In the genomic region with DNA sequence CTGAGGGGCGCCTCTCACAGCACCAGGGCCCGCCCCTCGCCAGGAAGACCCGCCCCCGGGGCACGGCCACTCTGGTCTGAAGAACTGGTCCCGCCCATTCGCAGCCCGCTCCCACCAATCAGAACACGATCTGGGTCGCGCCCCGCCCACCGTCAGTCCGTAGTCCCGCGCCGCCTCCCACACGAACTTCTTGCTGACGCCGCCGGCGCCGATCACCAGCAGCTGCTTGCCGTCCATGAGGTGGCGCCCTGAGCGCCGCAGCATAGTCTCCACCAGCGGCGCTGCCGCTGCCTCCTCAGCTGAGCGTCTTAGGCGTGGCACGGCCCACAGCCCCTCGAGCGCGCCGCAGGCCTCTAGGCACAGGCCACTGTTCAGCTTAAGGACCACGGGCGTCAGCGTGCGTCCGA, we compare ENCODE assay signal across 8 mouse cellular contexts. TPM values are rescaled to one million over a fixed set of nuclear protein-coding genes. Genes with fewer than 3 reads are reported as not detected.
DNase-seq lines count a peak whose midpoint lies in the region; ATAC-seq and TF ChIP-seq lines count a peak whose summit lies in the region.

No protein-coding gene starts in this region.

- H3K9ac ChIP-seq in forebrain, embryonic 13.5 days = peak overlapping the region; percentile 83
- H3K9ac ChIP-seq in liver, postnatal 0 days (replicated peaks) = peak overlapping the region; percentile 81
- peak overlapping the region; percentile 76 for H3K9ac ChIP-seq in neural tube, embryonic 14.5 days (replicated peaks; ENCODE audit: low read depth, low read length)

- no peaks in the 10 kb centered on the region for H3K36me3 ChIP-seq in E14TG2a.4 (ENCODE audit: insufficient read depth, low read length)
- H3K36me3 ChIP-seq in forebrain, embryonic 13.5 days (ENCODE audit: poor library complexity, severe bottlenecking) = no peaks in the 10 kb centered on the region
- no peaks in the 10 kb centered on the region for H3K36me3 ChIP-seq in liver, postnatal 0 days (replicated peaks; ENCODE audit: insufficient read depth, low read length)
- no peaks in the 10 kb centered on the region for H3K36me3 ChIP-seq in neural tube, embryonic 14.5 days (ENCODE audit: control insufficient read depth, insufficient read depth, low read length)

- peaks cover 84% of the 10 kb centered on the region for H3K4me1 ChIP-seq in E14TG2a.4 (replicated peaks; ENCODE audit: low read depth, low read length)
- peaks cover 10% of the 10 kb centered on the region for H3K4me1 ChIP-seq in forebrain, embryonic 13.5 days
- H3K4me1 ChIP-seq in liver, postnatal 0 days (ENCODE audit: insufficient read depth) = peaks cover 31% of the 10 kb centered on the region
- H3K4me1 ChIP-seq in neural tube, embryonic 14.5 days (ENCODE audit: control insufficient read depth, insufficient read depth, low read length) = peaks cover 6% of the 10 kb centered on the region; the same call in 1 of the 2 replicates

- H3K4me2 ChIP-seq in forebrain, embryonic 13.5 days = peak overlapping the region; percentile 84
- H3K4me2 ChIP-seq in liver, postnatal 0 days (ENCODE audit: low read depth, low read length) = peak overlapping the region; percentile 97
- peak overlapping the region; percentile 82 for H3K4me2 ChIP-seq in neural tube, embryonic 14.5 days (ENCODE audit: low read depth, low read length)

- TF ChIP-seq CTCF in E14TG2a.4 (conservative IDR thresholded peaks at IDR 0.05; ENCODE audit: low read length) = no peak
- peak; percentile 99 for TF ChIP-seq CTCF in liver, postnatal 0 days (IDR thresholded peaks at IDR 0.05; ENCODE audit: low read depth)

- under 1% methylated on average over 43 of the region's 43 CpGs for WGBS in forebrain, embryonic 13.5 days
- WGBS in large intestine, adult 2 months = under 1% methylated on average over 43 of the region's 43 CpGs
- under 1% methylated on average over 42 of the region's 43 CpGs for WGBS in liver, postnatal 0 days (ENCODE audit: insufficient replicate concordance)
- under 1% methylated on average over 43 of the region's 43 CpGs for WGBS in neural tube, embryonic 14.5 days

- no peak for TF ChIP-seq EP300 in liver, postnatal 0 days (IDR thresholded peaks at IDR 0.05; ENCODE audit: low read depth)

- H3K27me3 ChIP-seq in E14TG2a.4 (ENCODE audit: insufficient read depth, low read length) = peaks cover 6% of the 10 kb centered on the region; the same call in 1 of the 2 replicates
- H3K27me3 ChIP-seq in forebrain, embryonic 13.5 days = no peaks in the 10 kb centered on the region
- no peaks in the 10 kb centered on the region for H3K27me3 ChIP-seq in liver, postnatal 0 days (ENCODE audit: insufficient read depth, low read length)
- no peaks in the 10 kb centered on the region for H3K27me3 ChIP-seq in neural tube, embryonic 14.5 days (ENCODE audit: control insufficient read depth, insufficient read depth, low read length)

- peak; percentile 97 for DNase-seq in c-Kit-positive CD71-positive TER-119-positive erythroid progenitor cells, embryonic 14.5 days (ENCODE audit: low spot score)
- DNase-seq in heart, postnatal 10 days = peak; percentile 100
- peak; percentile 78 for DNase-seq in large intestine, adult 2 months (ENCODE audit: low read depth, low spot score)
- peak; percentile 99 for DNase-seq in liver, postnatal 0 days
- peak; percentile 100 for DNase-seq in testis, postnatal 10 days (ENCODE audit: low spot score)

- peak overlapping the region; percentile 88 for H3K27ac ChIP-seq in forebrain, embryonic 13.5 days
- peak overlapping the region; percentile 82 for H3K27ac ChIP-seq in liver, postnatal 0 days (ENCODE audit: low read depth)
- peak overlapping the region; percentile 93 for H3K27ac ChIP-seq in neural tube, embryonic 14.5 days (ENCODE audit: low read depth, low read length)

- peak; percentile 97 for ATAC-seq in forebrain, embryonic 13.5 days
- ATAC-seq in liver, postnatal 0 days = peak; percentile 95
- peak; percentile 94 for ATAC-seq in neural tube, embryonic 14.5 days (ENCODE audit: low read depth)

- no peaks in the 10 kb centered on the region for H3K9me3 ChIP-seq in E14TG2a.4 (ENCODE audit: low read length)
- H3K9me3 ChIP-seq in forebrain, embryonic 13.5 days (replicated peaks) = no peaks in the 10 kb centered on the region
- no peaks in the 10 kb centered on the region for H3K9me3 ChIP-seq in liver, postnatal 0 days (ENCODE audit: low read length)
- no peaks in the 10 kb centered on the region for H3K9me3 ChIP-seq in neural tube, embryonic 14.5 days (ENCODE audit: control insufficient read depth, low read length)

- intact Hi-C loops in heart, postnatal 10 days (cut with DNase I) = no loop called here

- H3K4me3 ChIP-seq in E14TG2a.4 (replicated peaks; ENCODE audit: low read length) = peak overlapping the region; percentile 84
- H3K4me3 ChIP-seq in forebrain, embryonic 13.5 days = peak overlapping the region; percentile 44
- H3K4me3 ChIP-seq in liver, postnatal 0 days (ENCODE audit: low read depth, low read length) = peak overlapping the region; percentile 62
- peak overlapping the region; percentile 39 for H3K4me3 ChIP-seq in neural tube, embryonic 14.5 days (ENCODE audit: low read depth, low read length)

RNA-seq across cellular contexts. Expression of gene Carns1, which starts 5.9 kb away (rescaled TPM):
- polyA plus RNA-seq in forebrain, embryonic 13.5 days (2015; fragmentation: Nextera tagmentation; extraction: Ambion mirVana) = 2.4 and 2.5 TPM in 2 replicates
- 10 to 100 TPM; 40.2 to 53.6 TPM for total RNA-seq in heart, postnatal 10 days (2021)
- 3.2 and 3.3 TPM in 2 replicates for polyA plus RNA-seq in large intestine, adult 2 months (2012; rRNA removed)
- polyA plus RNA-seq in liver, postnatal 0 days (2015; fragmentation: Nextera tagmentation; extraction: Ambion mirVana) = 0.73 and 0.90 TPM in 2 replicates
- polyA plus RNA-seq in neural tube, embryonic 14.5 days (2014; fragmentation: Nextera tagmentation; extraction: Ambion mirVana) = 3.0 and 6.1 TPM in 2 replicates

RNA-seq across cellular contexts. Expression of gene Rps6kb2, which starts 6.2 kb away (rescaled TPM):
- polyA plus RNA-seq in forebrain, embryonic 13.5 days (2015; fragmentation: Nextera tagmentation; extraction: Ambion mirVana) = 56.6 and 61.6 TPM in 2 replicates
- 10 to 100 TPM; 22.4 to 24.3 TPM for total RNA-seq in heart, postnatal 10 days (2021)
- polyA plus RNA-seq in large intestine, adult 2 months (2012; rRNA removed) = 37.5 and 49.3 TPM in 2 replicates
- polyA plus RNA-seq in liver, postnatal 0 days (2015; fragmentation: Nextera tagmentation; extraction: Ambion mirVana) = 22.1 and 23.0 TPM in 2 replicates
- 40.9 and 45.1 TPM in 2 replicates for polyA plus RNA-seq in neural tube, embryonic 14.5 days (2014; fragmentation: Nextera tagmentation; extraction: Ambion mirVana)

RNA-seq across cellular contexts. Expression of gene Ptprcap, which starts 16.0 kb away (rescaled TPM):
- 0.33 and 0.65 TPM in 2 replicates for polyA plus RNA-seq in forebrain, embryonic 13.5 days (2015; fragmentation: Nextera tagmentation; extraction: Ambion mirVana)
- 1 to 10 TPM; 1.6 to 2.2 TPM for total RNA-seq in heart, postnatal 10 days (2021)
- 56.3 and 62.6 TPM in 2 replicates for polyA plus RNA-seq in large intestine, adult 2 months (2012; rRNA removed)
- polyA plus RNA-seq in liver, postnatal 0 days (2015; fragmentation: Nextera tagmentation; extraction: Ambion mirVana) = 35.7 and 35.8 TPM in 2 replicates
- 0.51 and 1.0 TPM in 2 replicates for polyA plus RNA-seq in neural tube, embryonic 14.5 days (2014; fragmentation: Nextera tagmentation; extraction: Ambion mirVana)

RNA-seq across cellular contexts. Expression of gene Coro1b, which starts 21.0 kb away (rescaled TPM):
- polyA plus RNA-seq in forebrain, embryonic 13.5 days (2015; fragmentation: Nextera tagmentation; extraction: Ambion mirVana) = 126 and 144 TPM in 2 replicates
- total RNA-seq in heart, postnatal 10 days (2021) = 10 to 100 TPM; 87.2 to 90.7 TPM
- 385 and 500 TPM in 2 replicates for polyA plus RNA-seq in large intestine, adult 2 months (2012; rRNA removed)
- polyA plus RNA-seq in liver, postnatal 0 days (2015; fragmentation: Nextera tagmentation; extraction: Ambion mirVana) = 63.0 and 64.4 TPM in 2 replicates
- polyA plus RNA-seq in neural tube, embryonic 14.5 days (2014; fragmentation: Nextera tagmentation; extraction: Ambion mirVana) = 86.9 and 105 TPM in 2 replicates

RNA-seq across cellular contexts. Expression of gene Tbc1d10c, which starts 21.7 kb away (rescaled TPM):
- polyA plus RNA-seq in forebrain, embryonic 13.5 days (2015; fragmentation: Nextera tagmentation; extraction: Ambion mirVana) = 0.77 and 0.82 TPM in 2 replicates
- total RNA-seq in heart, postnatal 10 days (2021) = 1 to 10 TPM; 2.6 to 2.9 TPM
- 23.0 TPM in 2 replicates for polyA plus RNA-seq in large intestine, adult 2 months (2012; rRNA removed)
- 8.4 and 9.9 TPM in 2 replicates for polyA plus RNA-seq in liver, postnatal 0 days (2015; fragmentation: Nextera tagmentation; extraction: Ambion mirVana)
- 0.79 and 1.1 TPM in 2 replicates for polyA plus RNA-seq in neural tube, embryonic 14.5 days (2014; fragmentation: Nextera tagmentation; extraction: Ambion mirVana)

Comparison
In these comparisons a context has a peak if more than half of its experiments do, and no peak if none do; other contexts are left out.
1. Peak in every context shown above with its lines: DNase-seq, ATAC-seq, H3K4me3 ChIP-seq and H3K27ac ChIP-seq.
2. RNA of gene Ptprcap, which starts 16.0 kb away (polyA plus RNA-seq): 56.3 to 62.6 TPM in large intestine, adult 2 months and 35.7 to 35.8 TPM in liver, postnatal 0 days; 0.33 to 0.65 TPM in forebrain, embryonic 13.5 days and 0.51 to 1.0 TPM in neural tube, embryonic 14.5 days; every median in the first group is over 10 times any median in the second.